Mouse (Mus musculus) 416B (cell line): ENCODE measurements around the gene Itih3.

Experiments used
- DNase-seq: peaks from one replicate; pipeline ENCODE4 v3.0.0; 2011; ENCODE audit warnings: low read depth

Itih3 gene

GRCm38 (mm10) chr14:30861421-30862125, 62.0 kb downstream of the Itih3 start:
- no peak for DNase-seq
